Mouse (Mus musculus) CD8-positive naive resting alpha-beta T cell, adult 57 days (primary cell): Measurements from ENCODE around the gene Ndufa10. TPM values are rescaled to one million over a fixed set of nuclear protein-coding genes. Genes with fewer than 3 reads are reported as not detected.

ENCODE experiments used
- total RNA-seq: library from RNA; stranded (reverse); gene quantifications from one replicate; pipeline ENCODE4 v1.2.4, GENCODE M21; 2023

Gene Ndufa10
- 166 TPM for total RNA-seq

DNA sequence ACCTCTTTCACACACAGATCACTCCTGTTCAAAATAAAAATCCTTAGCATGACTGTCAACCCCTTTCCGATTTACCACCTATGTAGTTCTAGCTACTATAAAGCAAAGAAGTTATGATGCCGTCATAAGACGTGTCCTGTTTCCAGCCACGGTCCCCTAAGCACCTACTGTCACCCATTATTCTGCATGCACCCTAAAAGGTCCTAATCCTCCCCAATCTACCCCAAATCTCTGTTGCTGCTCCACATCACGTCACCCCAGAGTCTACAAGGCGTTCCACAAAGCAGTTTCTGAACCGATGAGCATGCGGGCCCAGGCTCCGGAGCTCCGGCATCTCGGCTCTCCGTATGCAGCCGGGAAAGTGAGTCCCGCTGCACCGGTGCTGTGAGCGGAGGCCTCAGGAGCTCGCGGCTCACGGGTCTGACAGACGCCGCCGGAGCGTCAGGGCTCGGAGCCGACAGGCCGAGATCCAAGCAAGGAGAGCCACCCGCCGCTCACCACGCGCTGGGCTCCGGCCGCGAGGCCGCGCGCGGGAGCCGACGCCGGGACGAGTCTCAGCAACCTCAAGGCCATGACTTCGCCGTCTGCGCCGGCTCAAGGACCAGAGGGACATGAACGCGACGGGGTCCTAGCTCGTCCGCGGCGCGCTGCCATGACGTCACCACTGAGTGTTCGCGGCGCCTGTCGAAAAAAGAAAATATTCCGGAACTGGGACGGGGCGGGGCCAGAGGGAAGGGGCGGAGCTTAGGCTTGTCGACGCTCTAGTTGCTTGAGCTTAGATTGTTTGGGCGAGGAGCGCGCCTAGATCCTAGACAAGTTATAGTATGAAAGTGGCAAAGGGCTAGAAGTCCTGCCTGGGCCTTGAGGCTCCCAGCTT is at the start of gene Ndufa10:
Ndufa10 (minus strand) TSS at position 696 of the 877 bp plus-strand sequence.

GRCm38 (mm10) chr1:92518561-92518960 is 44.9 kb upstream of the Ndufa10 start, which contains the start of gene Olfr1414:
Gene Olfr1414 (minus strand): TSS chr1:92518661.

GRCm38 (mm10) chr1:92496001-92496400 is 22.3 kb upstream of the Ndufa10 start, which contains the start of gene Olfr1415:
Gene Olfr1415 (minus strand): TSS chr1:92496101.

DNA sequence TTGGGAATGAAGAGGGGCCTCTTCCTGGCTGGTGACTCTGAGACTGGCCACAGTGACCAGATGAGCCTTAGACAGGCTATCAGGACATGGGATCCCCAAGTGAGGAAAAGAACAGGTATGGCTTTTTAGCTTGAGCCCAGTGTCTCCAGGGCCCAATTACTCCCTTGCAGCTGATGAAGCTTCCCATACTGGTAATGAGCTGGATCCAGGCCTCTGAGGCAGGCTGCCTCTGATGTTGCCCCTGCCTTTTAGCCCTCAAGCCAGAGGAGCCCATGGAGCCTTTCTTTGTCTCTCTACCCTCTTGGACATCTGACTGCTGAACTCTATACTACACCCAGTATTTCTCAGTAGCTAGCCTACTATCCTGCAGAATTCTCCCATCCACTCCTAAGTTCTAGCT is 11.4 kb upstream of the Ndufa10 start, which contains the start of gene Olfr1416:
Olfr1416 (minus strand) TSS at position 101 of the 400 bp plus-strand sequence.

Other genes starting within 250 kb of the Ndufa10 start
- not detected for gene Olfr1416, start 11.3 kb upstream of the Ndufa10 start, total RNA-seq
- gene Olfr1415, start 22.2 kb upstream of the Ndufa10 start, total RNA-seq = not detected
- not detected for gene Olfr1414, start 44.8 kb upstream of the Ndufa10 start, total RNA-seq
- gene Olfr1413, start 97.5 kb upstream of the Ndufa10 start, total RNA-seq = not detected
- not detected for gene Olfr1412, start 111.9 kb upstream of the Ndufa10 start, total RNA-seq
- not detected for gene Olfr1411, start 120.6 kb upstream of the Ndufa10 start, total RNA-seq
- not detected for gene Olfr1410, start 131.9 kb upstream of the Ndufa10 start, total RNA-seq
- not detected for gene Olfr12, start 143.9 kb upstream of the Ndufa10 start, total RNA-seq
- 85.1 TPM for gene Cops9, start 168.1 kb upstream of the Ndufa10 start, total RNA-seq
- gene Otos, start 175.0 kb upstream of the Ndufa10 start, total RNA-seq = not detected